In genomic region chr5:130635397-130635796, GRCm38 (mm10) we compare ENCODE assay signal across 21 mouse cellular contexts.
DNase-seq lines count a peak whose midpoint lies in the region; TF ChIP-seq lines count a peak whose summit lies in the region.
"Had no signal": no experiment of that assay in that cellular context is flagged by ENCODE, and none has a peak within 500 bp of the region (broad histone marks: within the 10 kb centered on the region; RNA-seq: fewer than 3 reads in every experiment).

No protein-coding gene starts in this region.

- intact Hi-C loops in gastrocnemius, postnatal 36 days (cut with DNase I): no loop called here
- intact Hi-C loops in heart, postnatal 10 days (cut with DNase I): no loop called here

- H3K9ac ChIP-seq in ES-E14 (ENCODE audit: insufficient read depth, low read depth, low read length, poor library complexity, severe bottlenecking): no peak overlapping the region

- in situ Hi-C loops in ES-E14 (cut with MboI; ENCODE audit: low sequenced_read_pairs in 2 of 2, unreplicated experiment in 2 of 2): no loop called here

- no peaks in the 10 kb centered on the region for H3K9me3 ChIP-seq in ES-E14 (ENCODE audit: control insufficient read depth, insufficient read depth, low read depth, low read length)

- no peak overlapping the region for H3K27ac ChIP-seq in ES-E14 (ENCODE audit: insufficient read depth, low read depth, low read length, poor library complexity, severe bottlenecking)

- no peaks in the 10 kb centered on the region for H3K36me3 ChIP-seq in ES-E14 (ENCODE audit: control insufficient read depth, insufficient read depth, low read length, poor library complexity, severe bottlenecking)
- H3K36me3 ChIP-seq: G1E had no signal

- H3K4me3 ChIP-seq in ES-E14 (ENCODE audit: insufficient read depth in 1 of 2, low read depth in 1 of 2, low read length in 2 of 2, poor library complexity in 1 of 2, severe bottlenecking in 1 of 2): no peak overlapping the region

- peak; percentile 15 for DNase-seq in ES-CJ7 (ENCODE audit: low read depth, low spot score)
- DNase-seq in ES-E14 (ENCODE audit: low read depth, low spot score): peak; percentile 9
- DNase-seq in R1 (ENCODE audit: low read depth, low spot score): peak; percentile 37
- peak; percentile 33 for DNase-seq in ZHBTc4 (ENCODE audit: low read depth, low spot score)
- DNase-seq in layer of hippocampus, adult 11-12 months (ENCODE audit: low spot score): no peak
- DNase-seq in gastrocnemius, postnatal 36 days: no peak
- DNase-seq in heart, postnatal 10 days: no peak
- no peak for DNase-seq in ovary, adult 18-20 months (ENCODE audit: low spot score)
- DNase-seq: adrenal gland, adult 2 months; adrenal gland, adult 8-10 months; adrenal gland, postnatal 10 days; adrenal gland, postnatal 14 days; adrenal gland, postnatal 25 days; adrenal gland, postnatal 36 days; B cell, adult 2 months; cerebellum, adult 11 months; cerebellum, adult 11-12 months; cerebellum, adult 18-20 months; cerebellum, adult 8-10 months; cerebellum, adult 9-10 months had no signal

- H3K4me1 ChIP-seq in ES-E14 (ENCODE audit: control insufficient read depth in 2 of 2, insufficient read depth in 2 of 2, low read length in 2 of 2, poor library complexity in 1 of 2): no peaks in the 10 kb centered on the region

TF ChIP-seq in ES-E14, 5 proteins besides CTCF, POLR2A, EP300 and RAD21:
- no peak for TF ChIP-seq MAFK (IDR thresholded peaks at IDR 0.05; ENCODE audit: insufficient read depth, low read depth, low read length)

Comparison
In these comparisons a context has a peak if more than half of its experiments do, and no peak if none do; other contexts are left out.
1. DNase-seq: peak in ES-CJ7 (single experiment), ES-E14 (single experiment), R1 (single experiment) and ZHBTc4 (single experiment); none in layer of hippocampus, adult 11-12 months (single experiment), gastrocnemius, postnatal 36 days (0 of 2), heart, postnatal 10 days (0 of 2) and ovary, adult 18-20 months (single experiment).